Mouse (Mus musculus) inflammation-experienced regulatory T-cells, adult 16 weeks (primary cell): Measurements from ENCODE around the gene Rapgef6. TPM values are rescaled to one million over a fixed set of nuclear protein-coding genes. Genes with fewer than 3 reads are reported as not detected.

ENCODE experiments used
- polyA plus RNA-seq: library from polyadenylated mRNA; unstranded; fragments of 100-300 nt; shearing (Covaris generic); gene quantifications from one replicate; pipeline ENCODE4 v1.2.1, GENCODE M21; 2017

Rapgef6 gene
- polyA plus RNA-seq: 312 TPM

DNA sequence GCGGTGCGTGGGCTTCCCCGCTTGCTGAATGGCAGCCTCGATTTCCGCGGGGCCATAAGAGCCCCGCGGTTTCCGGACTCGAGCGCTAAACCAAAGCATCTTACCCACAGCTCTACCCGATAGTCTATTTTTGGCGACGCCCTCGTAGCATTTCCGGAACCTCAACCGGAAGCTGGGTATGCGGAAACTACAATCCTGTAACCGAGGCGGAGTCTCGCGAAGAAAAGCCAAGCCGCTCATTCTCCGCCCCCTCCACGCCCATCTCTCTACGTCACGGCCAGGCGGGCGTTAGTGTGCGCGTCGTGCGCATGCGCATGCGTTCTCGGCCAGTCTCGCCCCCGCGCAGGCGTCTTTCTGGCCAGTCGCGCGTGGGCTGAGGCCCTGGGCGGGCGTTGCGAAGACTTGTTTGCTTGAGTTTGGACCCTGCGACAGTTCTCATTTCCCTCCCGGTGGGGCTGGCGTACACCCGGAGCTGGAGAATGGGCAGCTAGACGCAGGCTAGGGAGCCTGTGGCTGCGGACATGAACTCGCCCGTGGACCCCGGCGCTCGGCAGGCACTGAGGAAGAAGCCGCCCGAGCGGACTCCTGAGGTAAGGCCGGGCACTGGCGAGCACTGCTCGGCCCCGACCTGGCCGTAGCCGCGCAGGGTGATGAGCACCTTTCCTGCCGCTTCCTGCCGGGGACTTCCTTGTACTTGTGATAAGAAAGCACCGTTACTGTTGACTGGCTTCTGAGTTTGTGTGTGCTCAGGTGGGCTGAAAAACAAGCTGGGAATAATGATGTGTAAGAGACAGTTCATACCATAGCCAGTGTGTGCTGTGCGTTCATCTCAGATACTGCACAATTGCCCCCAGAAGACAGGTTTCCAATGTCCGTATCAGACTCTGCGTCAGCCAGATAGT, at the start of gene Rapgef6:
TSS of gene Rapgef6 (plus strand) at position 319 of the 902 bp plus-strand sequence.

Other genes with a start within 250 kb of the Rapgef6 start
- not detected for gene Acsl6, start 219.0 kb upstream of the Rapgef6 start, polyA plus RNA-seq
- not detected for gene Meikin, start 152.2 kb upstream of the Rapgef6 start, polyA plus RNA-seq
- 10.7 TPM for gene Fnip1, start 84.6 kb upstream of the Rapgef6 start, polyA plus RNA-seq